18 mouse cellular contexts compared by ENCODE assay signal in the genomic region with DNA sequence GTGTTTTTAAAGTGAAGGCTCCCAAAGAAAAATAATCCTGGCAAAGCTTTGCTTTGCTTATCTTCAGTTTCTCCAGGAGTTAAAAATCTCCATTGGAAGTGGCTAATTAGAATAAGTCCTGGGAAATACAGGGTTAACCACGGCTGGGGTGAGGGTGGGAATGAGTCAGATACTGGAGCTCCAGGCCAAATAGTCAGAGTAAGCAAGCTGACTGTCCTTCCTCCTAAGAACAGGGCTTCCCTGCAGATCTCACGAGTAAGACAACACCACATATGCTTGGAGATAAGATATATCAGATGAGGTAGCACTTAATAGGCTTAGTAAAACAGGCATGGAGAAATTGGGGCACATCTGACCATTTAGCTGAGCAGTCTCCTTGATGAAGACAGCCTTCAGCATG.
"Had no signal": no experiment of that assay in that cellular context is flagged by ENCODE, and none has a peak within 500 bp of the region (broad histone marks: within the 10 kb centered on the region; RNA-seq: fewer than 3 reads in every experiment).

No protein-coding gene starts in this region.

- H3K27me3 ChIP-seq: limb, embryonic 12.5 days; limb, embryonic 15.5 days; lung, embryonic 15.5 days; neural tube, embryonic 12.5 days; neural tube, embryonic 15.5 days had no signal

- H3K27ac ChIP-seq: limb, embryonic 12.5 days; limb, embryonic 15.5 days; liver, embryonic 14.5 days; lung, embryonic 15.5 days; neural tube, embryonic 12.5 days; neural tube, embryonic 15.5 days; stomach, postnatal 0 days had no signal

- H3K9me3 ChIP-seq: limb, embryonic 12.5 days; limb, embryonic 15.5 days; lung, embryonic 15.5 days; neural tube, embryonic 12.5 days; neural tube, embryonic 15.5 days had no signal

- H3K4me1 ChIP-seq: limb, embryonic 12.5 days; limb, embryonic 15.5 days; lung, embryonic 15.5 days; neural tube, embryonic 12.5 days; neural tube, embryonic 15.5 days had no signal

- H3K9ac ChIP-seq: limb, embryonic 12.5 days; limb, embryonic 15.5 days; liver, embryonic 14.5 days; lung, embryonic 15.5 days; neural tube, embryonic 12.5 days; neural tube, embryonic 15.5 days had no signal

- DNase-seq: kidney, adult 9 months; kidney, postnatal 14 days; kidney, postnatal 4 days; left cerebral cortex, postnatal 4 days; lung, adult 18-20 months; lung, postnatal 10 days; lung, postnatal 4 days; midbrain, embryonic 14.5 days; thymus, adult 2 months; thymus, postnatal 14 days; thymus, postnatal 4 days had no signal

- H3K4me3 ChIP-seq: limb, embryonic 12.5 days; limb, embryonic 15.5 days; lung, embryonic 15.5 days; neural tube, embryonic 12.5 days; neural tube, embryonic 15.5 days had no signal
